Mouse (Mus musculus) 3134 (cell line): Measurements from ENCODE around the gene Gabrg2.

ENCODE experiments used
- DNase-seq: peaks from one replicate; pipeline ENCODE4 v3.0.0-alpha.2; 2011; ENCODE audit warnings: low spot score; ENCODE audit not compliant: insufficient read length; ENCODE audit errors: extremely low read depth

Gabrg2 gene

DNA sequence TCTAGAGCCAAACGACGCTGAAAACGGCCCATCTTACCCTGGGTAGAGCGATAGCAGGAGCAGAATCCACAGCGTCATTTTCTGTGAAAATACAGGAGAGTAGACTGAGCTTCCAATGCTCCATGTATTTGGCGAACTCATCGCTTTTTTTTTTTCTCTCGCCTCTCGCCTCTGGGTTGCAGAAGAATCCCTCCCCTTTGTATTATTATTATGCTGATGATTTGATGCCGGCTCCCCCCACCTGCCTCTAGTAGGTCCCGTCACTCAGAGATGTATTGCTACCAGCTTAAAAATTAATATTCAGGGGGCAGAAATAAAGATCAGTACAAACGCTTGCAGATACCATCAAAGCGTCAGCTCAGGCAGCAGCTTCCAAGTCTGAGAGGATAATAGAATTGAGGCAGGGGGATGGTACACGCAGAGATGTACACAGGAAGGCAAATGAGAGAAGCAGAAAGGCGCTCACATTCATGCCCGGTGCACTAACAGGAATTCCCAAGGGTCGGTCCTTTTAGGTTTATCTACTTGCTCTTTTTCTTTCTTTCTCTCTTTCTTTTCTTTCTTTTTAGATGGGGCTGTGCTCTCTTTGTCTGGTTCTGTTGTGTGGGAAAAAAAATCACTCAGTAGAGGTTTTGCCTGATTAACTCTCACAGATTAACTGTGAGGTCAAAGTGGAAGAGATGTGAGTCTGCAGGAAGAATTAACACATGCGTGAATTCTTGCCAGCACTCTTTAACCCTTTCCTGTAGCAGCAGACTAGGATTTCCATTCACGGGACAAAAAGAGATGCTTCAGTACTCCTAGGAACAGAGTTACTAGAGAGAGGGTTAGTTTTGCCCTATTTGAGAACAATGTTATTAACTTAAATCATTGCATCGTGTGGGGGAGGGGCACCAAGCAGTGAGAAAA lies at the start of gene Gabrg2:
Gene Gabrg2 (minus strand): TSS at position 668 of the 909 bp plus-strand sequence.
- DNase-seq, result no peak

- no peak for DNase-seq
These were observed 47.5 kb upstream of the Gabrg2 start for GRCm38 (mm10) chr11:42048201-42048600.

GRCm38 (mm10) chr11:41999468-41999881 lies 1.2 kb downstream of the Gabrg2 start:
- no peak for DNase-seq

DNA sequence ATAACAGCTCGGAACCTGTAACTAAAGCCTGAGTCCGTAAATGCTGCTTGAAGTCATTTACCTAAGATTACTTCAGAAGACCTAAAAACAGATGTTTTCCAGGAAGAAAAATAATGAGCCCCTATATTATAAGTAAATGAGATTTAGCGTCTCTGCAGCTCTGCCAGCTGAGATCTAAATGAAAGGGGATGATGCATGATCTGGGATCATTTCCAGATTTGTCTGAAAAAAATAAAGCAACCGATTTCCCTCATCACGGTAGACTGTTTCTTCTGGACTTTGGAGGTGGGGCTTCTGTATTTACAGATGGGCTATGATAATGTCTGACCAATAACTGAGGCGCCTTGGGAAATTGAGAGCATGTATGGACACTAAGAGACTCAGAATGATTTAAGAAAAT lies 20.5 kb downstream of the Gabrg2 start:
- no peak for DNase-seq

DNA sequence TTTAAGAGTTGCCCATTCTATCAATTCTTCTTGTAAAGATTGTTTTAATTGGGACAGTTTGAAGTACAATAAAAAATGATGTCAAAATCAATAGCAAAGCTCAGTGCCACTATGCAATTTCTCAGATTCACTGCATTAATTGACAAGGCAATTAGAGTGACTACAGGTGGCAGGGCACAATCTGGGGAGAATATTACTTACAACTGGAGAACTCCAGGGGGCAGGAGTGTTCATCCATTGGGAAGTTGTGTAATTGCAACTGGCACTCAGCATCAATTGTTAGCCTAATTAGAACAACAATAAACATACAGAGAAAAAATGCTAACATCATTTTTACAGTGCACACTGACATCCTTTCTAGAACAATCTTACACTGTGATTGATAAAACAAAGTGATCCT lies 32.1 kb downstream of the Gabrg2 start:
- DNase-seq, result no peak

- no peak for DNase-seq
These were observed 38.0 kb downstream of the Gabrg2 start for GRCm38 (mm10) chr11:41962706-41963105.

- no peak for DNase-seq
These were observed 47.1 kb downstream of the Gabrg2 start for GRCm38 (mm10) chr11:41953550-41953949.

- DNase-seq, result no peak
These were observed 48.8 kb downstream of the Gabrg2 start for GRCm38 (mm10) chr11:41951898-41952297.

DNA sequence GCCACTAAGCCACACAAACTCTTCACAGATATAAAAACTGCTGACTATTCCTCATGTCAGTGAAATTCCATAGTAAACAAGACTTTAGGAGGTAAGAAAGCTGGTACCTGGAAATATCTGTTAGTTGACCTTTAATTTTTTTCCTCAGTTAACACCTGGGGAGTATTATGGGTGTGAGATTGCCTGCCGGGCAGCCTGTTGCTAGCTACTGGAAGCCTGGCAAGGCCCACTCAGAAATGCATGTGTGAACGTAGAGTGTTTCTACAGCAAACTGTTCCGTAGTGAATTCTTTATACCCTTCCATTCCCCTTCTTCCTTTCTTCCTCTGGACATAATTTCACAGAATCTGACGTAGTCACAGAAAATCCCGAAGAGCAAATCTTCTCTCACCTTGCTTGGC lies 55.2 kb downstream of the Gabrg2 start:
- no peak for DNase-seq

DNA sequence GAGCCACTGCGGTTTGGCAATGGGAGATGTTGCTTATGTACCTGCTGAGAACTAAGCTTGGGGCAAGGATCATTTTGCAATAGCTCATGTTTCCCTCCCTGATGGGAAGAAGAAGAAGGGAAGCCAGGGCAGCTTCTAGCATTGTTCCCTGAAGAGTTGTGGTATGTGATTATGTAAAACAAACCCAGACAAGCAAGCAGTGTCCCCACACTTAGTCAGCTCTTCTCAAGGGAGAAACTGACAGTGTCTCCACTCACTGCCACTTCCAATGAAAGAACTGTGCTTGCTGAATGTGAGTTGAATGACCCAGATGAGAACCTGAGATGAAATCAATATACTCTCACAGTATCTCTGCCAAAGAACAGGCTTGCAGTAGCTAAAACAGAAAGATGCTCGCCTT lies 62.7 kb downstream of the Gabrg2 start:
- DNase-seq, result no peak

GRCm38 (mm10) chr11:41918864-41919263 lies 81.8 kb downstream of the Gabrg2 start:
- no peak for DNase-seq

GRCm38 (mm10) chr11:41914066-41914465 lies 86.6 kb downstream of the Gabrg2 start:
- DNase-seq, result no peak

DNA sequence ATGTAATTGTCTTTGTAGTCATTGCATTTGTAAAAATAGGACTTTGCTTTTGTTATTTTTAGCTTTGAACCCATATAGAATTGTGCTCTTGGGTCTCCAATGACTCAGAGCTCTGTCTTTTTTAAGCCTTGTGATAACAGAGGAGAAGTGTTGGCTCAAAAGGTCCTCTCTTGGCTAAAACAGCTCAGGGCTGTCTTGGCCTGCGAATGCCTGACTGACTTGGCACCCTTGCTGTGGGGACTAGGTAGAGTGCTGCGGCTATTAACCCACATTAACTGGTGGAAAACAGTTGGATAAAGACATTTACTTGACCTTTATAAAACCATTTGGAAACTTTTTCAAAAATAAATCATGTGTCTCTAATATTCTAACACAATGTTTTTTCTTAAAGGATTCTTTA lies 97.0 kb downstream of the Gabrg2 start:
- no peak for DNase-seq
